Mouse (Mus musculus): ENCODE measurements around the gene Rnd1.

The Rnd1 gene

DNA sequence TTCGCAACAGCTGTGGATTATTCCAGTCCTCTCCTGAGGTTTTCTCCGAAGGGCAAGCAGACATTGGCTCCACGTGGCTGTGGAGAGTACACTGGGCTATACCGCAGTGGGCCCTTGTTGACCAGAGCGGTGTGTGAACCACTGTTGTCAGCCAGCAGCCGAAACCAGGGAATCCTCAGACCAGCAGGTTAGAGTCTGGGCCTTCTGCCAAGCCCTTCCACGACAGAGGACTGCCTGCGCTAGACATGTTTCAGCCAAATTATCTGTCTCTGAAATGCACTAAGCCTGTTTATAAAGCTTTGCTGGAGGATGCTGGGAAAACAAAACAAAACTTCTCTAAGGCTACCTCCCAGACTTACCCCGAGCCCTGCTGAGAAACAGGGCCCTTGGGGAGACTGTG is 62.7 kb downstream of the Rnd1 start:
- DNase-seq (ENCODE audit: low spot score in 2 of 2), result no peak

Measured in right cerebral cortex, adult 2 months (tissue).